Mouse (Mus musculus): Measurements from ENCODE around the gene Skap1. TPM values are rescaled to one million over a fixed set of nuclear protein-coding genes. Genes with fewer than 3 reads are reported as not detected.
"Not testable (repeated sequence)": the region's sequence is repeated elsewhere in the genome, so short reads cannot be mapped to it uniquely, and the experiment has no call there.

Skap1 gene
- polyA plus RNA-seq, 2 experiments = 0.11 to 0.14 TPM

DNA sequence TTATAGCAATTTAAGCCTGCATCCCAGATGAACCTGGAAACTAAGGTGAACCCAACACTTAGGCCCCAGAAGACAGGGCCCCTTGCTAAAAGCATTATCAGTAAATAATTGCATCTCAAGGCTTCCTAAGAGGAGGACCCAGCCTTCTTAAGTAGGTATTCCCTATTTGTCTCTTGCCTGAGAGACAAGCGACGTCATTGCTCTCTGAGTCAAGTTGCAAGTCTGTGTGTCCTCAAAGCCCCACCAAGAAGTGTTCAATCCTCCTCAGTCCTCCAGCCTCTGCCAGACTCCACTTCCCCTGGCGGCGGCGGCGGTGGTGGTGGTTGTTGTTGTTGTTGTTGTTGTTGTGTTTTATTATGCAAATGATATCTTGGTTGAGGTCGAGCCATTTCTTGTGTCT, 249.6 kb downstream of the Skap1 start:
- Histone ChIP-seq H3K27ac (no peak overlapping the region), H3K9me3 (ENCODE audit: control insufficient read depth, low read length) (no peaks in the 10 kb centered on the region), H3K9ac (replicated peaks) (no peak overlapping the region), H3K36me3 (replicated peaks; ENCODE audit: control insufficient read depth, insufficient read depth, low read depth) (no peaks in the 10 kb centered on the region), H3K4me3 (ENCODE audit: insufficient read depth in 1 of 2, low read depth in 2 of 2, low read length in 2 of 2) (no peak overlapping the region), H3K27me3 (ENCODE audit: control insufficient read depth, insufficient read depth, low read length) (no peaks in the 10 kb centered on the region), H3K4me1 (replicated peaks; ENCODE audit: control insufficient read depth in 2 of 2, insufficient read depth in 2 of 2, low read length in 1 of 2) (no peaks in the 10 kb centered on the region), H3K4me2 (ENCODE audit: low read depth) (no peak overlapping the region)
- 64% methylated on average over 7 of the region's 7 CpGs for whole genome bisulfite sequencing (ENCODE audit: insufficient replicate concordance)
- no peak for ATAC-seq (ENCODE audit: insufficient read depth)
- TF ChIP-seq EP300 (IDR thresholded peaks at IDR 0.05; ENCODE audit: low read depth) (no peak), CTCF (IDR thresholded peaks at IDR 0.05; ENCODE audit: low read depth) (no peak)
- no peak for DNase-seq (ENCODE audit: low read depth in 3 of 3, low spot score in 3 of 3)

DNA sequence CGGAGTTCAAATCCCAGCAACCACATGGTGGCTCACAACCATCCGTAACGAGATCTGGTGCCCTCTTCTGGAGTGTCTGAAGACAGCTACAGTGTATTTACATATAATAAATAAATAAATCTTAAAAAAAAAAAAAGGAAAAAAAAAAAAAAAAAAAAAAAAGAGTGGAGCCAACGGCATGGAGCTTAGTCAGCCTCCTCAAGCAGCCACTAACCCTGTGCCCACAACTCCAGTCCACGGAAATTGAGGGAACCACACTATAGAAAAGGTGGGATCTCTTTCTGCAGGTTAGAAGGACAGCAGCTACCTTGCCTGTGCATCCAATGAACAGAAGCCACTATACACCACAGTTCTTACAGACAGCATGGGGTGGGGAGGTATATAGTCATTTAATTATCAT, 250.8 kb downstream of the Skap1 start:
- not testable (repeated sequence) for H3K9ac ChIP-seq (replicated peaks); H3K4me1 ChIP-seq (replicated peaks; ENCODE audit: control insufficient read depth in 2 of 2, insufficient read depth in 2 of 2, low read length in 1 of 2); H3K9me3 ChIP-seq (ENCODE audit: control insufficient read depth, low read length); H3K36me3 ChIP-seq (replicated peaks; ENCODE audit: control insufficient read depth, insufficient read depth, low read depth); H3K27ac ChIP-seq; H3K4me2 ChIP-seq (ENCODE audit: low read depth); H3K27me3 ChIP-seq (ENCODE audit: control insufficient read depth, insufficient read depth, low read length); H3K4me3 ChIP-seq (ENCODE audit: insufficient read depth in 1 of 2, low read depth in 2 of 2, low read length in 2 of 2); DNase-seq (ENCODE audit: low read depth in 3 of 3, low spot score in 3 of 3); ATAC-seq (ENCODE audit: insufficient read depth)
- WGBS (ENCODE audit: insufficient replicate concordance) = 57% methylated on average over 3 of the region's 5 CpGs

DNA sequence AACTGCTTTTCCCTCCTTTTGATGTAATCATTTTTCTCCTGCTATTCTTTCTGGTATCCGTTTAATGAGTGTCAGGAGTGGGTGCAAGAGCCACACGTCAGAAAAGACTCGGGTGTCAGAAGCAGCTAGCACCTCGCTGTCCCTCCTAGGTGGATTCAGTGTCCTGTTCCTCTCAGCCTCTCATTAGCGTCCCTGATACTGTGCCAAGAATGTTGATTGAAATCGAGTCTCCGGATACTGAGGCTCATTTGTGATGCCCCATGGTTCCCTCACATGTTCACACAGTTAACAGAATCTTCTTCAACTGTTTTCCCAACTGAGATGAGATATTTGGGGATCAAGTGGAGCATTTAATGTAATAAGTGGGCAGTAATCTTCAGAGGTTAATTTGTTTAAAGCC, 254.2 kb downstream of the Skap1 start:
- Histone ChIP-seq H3K4me3 (ENCODE audit: insufficient read depth in 1 of 2, low read depth in 2 of 2, low read length in 2 of 2) (no peak overlapping the region), H3K36me3 (replicated peaks; ENCODE audit: control insufficient read depth, insufficient read depth, low read depth) (no peaks in the 10 kb centered on the region), H3K9ac (replicated peaks) (no peak overlapping the region), H3K4me1 (replicated peaks; ENCODE audit: control insufficient read depth in 2 of 2, insufficient read depth in 2 of 2, low read length in 1 of 2) (no peaks in the 10 kb centered on the region), H3K27ac (no peak overlapping the region), H3K9me3 (ENCODE audit: control insufficient read depth, low read length) (no peaks in the 10 kb centered on the region), H3K4me2 (ENCODE audit: low read depth) (no peak overlapping the region), H3K27me3 (ENCODE audit: control insufficient read depth, insufficient read depth, low read length) (no peaks in the 10 kb centered on the region)
- 51% methylated on average over 7 of the region's 7 CpGs for WGBS (ENCODE audit: insufficient replicate concordance)
- no peak for ATAC-seq (ENCODE audit: insufficient read depth)
- DNase-seq (ENCODE audit: low read depth in 3 of 3, low spot score in 3 of 3) = no peak
- no peak for TF ChIP-seq CTCF (IDR thresholded peaks at IDR 0.05; ENCODE audit: low read depth)
- TF ChIP-seq EP300 (IDR thresholded peaks at IDR 0.05; ENCODE audit: low read depth) = no peak

DNA sequence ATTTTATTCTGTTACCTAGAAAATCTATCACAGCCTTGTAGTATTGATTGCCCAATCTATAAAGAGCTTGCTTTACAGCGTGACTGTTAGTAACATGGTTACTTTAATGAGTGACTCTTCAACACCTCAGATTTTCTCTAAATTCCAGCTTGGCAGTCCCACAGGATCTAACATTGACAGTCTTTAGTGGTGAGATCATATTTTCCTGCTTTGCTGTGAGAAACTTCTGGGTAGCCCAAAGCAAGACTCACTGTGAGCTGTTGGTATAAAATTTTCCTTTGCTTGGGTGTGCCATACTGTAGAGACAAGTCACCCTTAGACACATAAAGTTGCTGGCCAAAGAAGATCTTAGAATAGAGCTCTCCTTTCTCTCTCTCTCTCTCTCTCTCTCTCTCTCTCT, 261.4 kb downstream of the Skap1 start:
- H3K27me3 ChIP-seq (ENCODE audit: control insufficient read depth, insufficient read depth, low read length) = no peaks in the 10 kb centered on the region
- no peak overlapping the region for H3K4me2 ChIP-seq (ENCODE audit: low read depth)

DNA sequence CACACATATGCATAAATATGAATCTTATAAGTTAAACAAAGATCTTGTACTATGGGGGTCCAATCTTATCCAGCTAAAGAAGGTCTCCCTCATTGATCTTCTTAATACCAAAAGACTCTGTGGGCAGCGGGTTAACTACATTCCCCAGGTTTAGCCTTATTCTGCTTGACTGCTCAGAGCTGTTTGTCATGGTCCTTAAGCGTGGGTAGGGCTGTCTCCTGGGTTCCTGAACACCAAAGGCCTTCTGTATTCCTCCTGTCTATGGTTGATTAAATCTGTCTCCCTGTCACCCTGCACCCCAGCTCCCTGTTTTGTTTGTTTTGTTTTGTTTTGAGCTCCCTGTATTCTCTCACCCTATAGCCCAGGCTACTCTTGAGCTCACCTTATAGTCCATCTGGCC, 264.2 kb downstream of the Skap1 start:
- no peaks in the 10 kb centered on the region for H3K27me3 ChIP-seq (ENCODE audit: control insufficient read depth, insufficient read depth, low read length)
- no peaks in the 10 kb centered on the region; a peak in 1 of 4 replicates for H3K4me1 ChIP-seq (replicated peaks; ENCODE audit: control insufficient read depth in 2 of 2, insufficient read depth in 2 of 2, low read length in 1 of 2)
- no peak for TF ChIP-seq EP300 (IDR thresholded peaks at IDR 0.05; ENCODE audit: low read depth)
- no peak for TF ChIP-seq CTCF (IDR thresholded peaks at IDR 0.05; ENCODE audit: low read depth)
- no peak overlapping the region for H3K4me2 ChIP-seq (ENCODE audit: low read depth)
- WGBS (ENCODE audit: insufficient replicate concordance) = 56% methylated on average over 2 of the region's 2 CpGs
- H3K27ac ChIP-seq = no peak overlapping the region
- ATAC-seq (ENCODE audit: insufficient read depth) (no peak), DNase-seq (ENCODE audit: low read depth in 3 of 3, low spot score in 3 of 3) (no peak)
- H3K36me3 ChIP-seq (replicated peaks; ENCODE audit: control insufficient read depth, insufficient read depth, low read depth) = no peaks in the 10 kb centered on the region
- no peak overlapping the region for H3K9ac ChIP-seq (replicated peaks)
- H3K9me3 ChIP-seq (ENCODE audit: control insufficient read depth, low read length) = no peaks in the 10 kb centered on the region
- H3K4me3 ChIP-seq (ENCODE audit: insufficient read depth in 1 of 2, low read depth in 2 of 2, low read length in 2 of 2) = no peak overlapping the region

More for the DNA sequence above, 261.4 kb downstream of the Skap1 start:
- H3K9ac ChIP-seq (replicated peaks) = no peak overlapping the region
- no peaks in the 10 kb centered on the region for H3K36me3 ChIP-seq (replicated peaks; ENCODE audit: control insufficient read depth, insufficient read depth, low read depth)
- no peak for ATAC-seq (ENCODE audit: insufficient read depth)
- H3K9me3 ChIP-seq (ENCODE audit: control insufficient read depth, low read length) = no peaks in the 10 kb centered on the region
- no peak overlapping the region for H3K4me3 ChIP-seq (ENCODE audit: insufficient read depth in 1 of 2, low read depth in 2 of 2, low read length in 2 of 2)
- WGBS (ENCODE audit: insufficient replicate concordance) = 61% methylated on average over 1 of the region's 1 CpGs
- no peak for DNase-seq (ENCODE audit: low read depth in 3 of 3, low spot score in 3 of 3)
- H3K4me1 ChIP-seq (replicated peaks; ENCODE audit: control insufficient read depth in 2 of 2, insufficient read depth in 2 of 2, low read length in 1 of 2) = no peaks in the 10 kb centered on the region
- TF ChIP-seq EP300 (IDR thresholded peaks at IDR 0.05; ENCODE audit: low read depth) (no peak), CTCF (IDR thresholded peaks at IDR 0.05; ENCODE audit: low read depth) (no peak)
- no peak overlapping the region for H3K27ac ChIP-seq
